Mouse (Mus musculus): ENCODE results near the gene Folr1.

Folr1 gene

DNA sequence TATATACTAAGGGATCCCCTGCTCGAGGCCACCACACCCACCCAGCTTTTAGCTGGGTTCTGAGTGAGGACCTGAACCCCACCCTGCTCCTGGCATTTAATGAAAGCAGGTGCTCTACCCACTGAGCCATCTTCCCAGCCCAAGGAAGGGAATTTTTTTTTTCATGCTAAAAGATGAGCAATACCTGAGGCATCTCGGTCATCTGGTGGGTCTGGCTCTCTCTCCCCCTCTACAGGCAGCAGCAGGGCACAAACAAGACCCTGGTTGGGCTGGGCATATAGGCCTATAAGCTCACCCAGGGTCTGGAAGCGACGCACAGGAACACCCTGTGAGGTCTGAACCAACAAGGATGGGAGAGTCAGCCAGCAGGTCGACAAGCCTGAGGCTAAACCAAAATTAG, 37.2 kb downstream of the Folr1 start:
- no peak for DNase-seq (ENCODE audit: extremely low read depth, low read depth, low spot score)

- no peak for DNase-seq (ENCODE audit: extremely low read depth, low read depth, low spot score)
Measured at GRCm38 (mm10) chr7:101832372-101832771, 38.2 kb downstream of the Folr1 start.

GRCm38 (mm10) chr7:101831437-101831836, 39.2 kb downstream of the Folr1 start:
- DNase-seq (ENCODE audit: extremely low read depth, low read depth, low spot score) = no peak

- no peak for DNase-seq (ENCODE audit: extremely low read depth, low read depth, low spot score)
Measured at GRCm38 (mm10) chr7:101830373-101830772, 40.2 kb downstream of the Folr1 start.

GRCm38 (mm10) chr7:101823758-101824630, 46.6 kb downstream of the Folr1 start:
- no peak for DNase-seq (ENCODE audit: extremely low read depth, low read depth, low spot score)

- no peak for DNase-seq (ENCODE audit: extremely low read depth, low read depth, low spot score)
Measured at GRCm38 (mm10) chr7:101822836-101823757, 47.5 kb downstream of the Folr1 start.

- no peak for DNase-seq (ENCODE audit: extremely low read depth, low read depth, low spot score)
Measured at GRCm38 (mm10) chr7:101821571-101822501, 48.8 kb downstream of the Folr1 start.

DNA sequence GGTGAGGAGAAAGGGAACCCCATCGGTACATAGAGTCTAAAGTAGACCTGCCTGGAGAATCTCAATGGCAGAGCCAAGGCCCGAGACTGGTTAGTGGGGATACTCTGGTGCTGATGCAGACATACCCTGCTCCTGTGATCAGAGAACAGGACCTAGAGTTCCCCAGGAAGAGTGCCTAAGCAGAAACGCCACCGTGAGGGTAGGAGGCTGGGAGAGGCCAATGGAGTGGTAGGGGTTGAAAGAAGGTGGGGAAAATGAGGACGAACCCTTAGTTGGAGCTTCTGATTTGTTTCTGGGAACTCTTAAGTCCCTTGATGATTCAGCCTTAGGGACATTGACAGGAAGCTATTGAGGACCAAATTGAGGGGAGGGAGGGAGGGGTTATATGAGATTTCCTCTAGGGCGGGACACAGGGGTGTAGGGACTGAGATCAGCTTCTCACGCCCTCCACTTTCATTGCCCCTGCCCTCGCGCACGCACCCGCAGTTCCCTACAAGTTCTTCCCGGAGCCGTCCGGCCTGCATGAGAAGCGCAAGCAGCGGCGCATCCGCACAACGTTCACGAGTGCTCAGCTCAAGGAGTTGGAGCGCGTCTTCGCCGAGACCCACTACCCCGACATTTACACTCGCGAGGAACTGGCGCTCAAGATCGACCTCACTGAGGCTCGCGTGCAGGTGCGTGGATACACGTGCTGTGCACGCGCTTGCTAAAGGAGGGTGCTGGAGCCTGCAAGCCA, 50.1 kb downstream of the Folr1 start:
- no peak for DNase-seq (ENCODE audit: extremely low read depth, low read depth, low spot score)

- no peak for DNase-seq (ENCODE audit: extremely low read depth, low read depth, low spot score)
Measured at GRCm38 (mm10) chr7:101817861-101818401, 52.7 kb downstream of the Folr1 start, which contains the start of gene Phox2a. Phox2a (plus strand) TSS chr7:101818313.

All from fat pad, adult 2 months (tissue).